Mouse (Mus musculus) megakaryocyte, embryonic 14.5 days (primary cell): ENCODE measurements around the gene Tmem45b.

Experiments used
- FLI1 ChIP-seq: IDR thresholded peaks from 2 replicates; pipeline ENCODE4 v1.6.1; 2012; ENCODE audit warnings: low read length, inconsistent platforms, mixed read lengths
- GATA1 ChIP-seq: IDR thresholded peaks from 3 replicates; pipeline ENCODE4 v1.6.1; 2012; ENCODE audit warnings: mixed read lengths, low read length, inconsistent platforms, borderline replicate concordance

DNA sequence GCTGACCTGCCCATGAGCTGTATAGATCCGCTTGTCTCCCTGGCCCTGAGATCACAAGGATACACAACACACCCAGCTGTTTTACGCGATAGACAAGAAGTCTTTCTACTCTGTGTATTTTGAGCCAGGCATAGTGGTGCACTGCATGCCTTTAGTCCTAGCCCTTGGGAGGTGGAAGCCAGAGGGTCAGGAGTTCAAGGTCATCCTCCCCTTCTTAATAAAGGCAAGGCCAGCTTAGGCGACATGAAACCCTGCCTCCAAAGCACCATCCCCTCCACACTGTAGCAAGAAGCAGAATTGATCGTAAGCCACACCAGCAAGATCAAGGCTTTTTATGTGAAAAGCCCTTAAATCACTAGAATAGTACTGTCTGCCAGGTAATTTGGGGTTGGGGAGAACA lies 32.5 kb downstream of the Tmem45b start:
- no peak for TF ChIP-seq GATA1
- no peak for TF ChIP-seq FLI1
